Mouse (Mus musculus) spleen, adult 2 months (tissue): ENCODE data around the gene Akr1d1.

Source experiments
- CTCF ChIP-seq: fragments of 200-500 bp; IDR thresholded peaks from 2 replicates; pipeline ENCODE4 v1.5.1; 2011; ENCODE audit warnings: mild to moderate bottlenecking, inconsistent platforms; ENCODE audit not compliant: insufficient read depth, insufficient read length, insufficient replicate concordance; ENCODE audit errors: extremely low read depth
- POLR2A ChIP-seq: fragments of 200-500 bp; IDR thresholded peaks from 2 replicates; pipeline ENCODE4 v1.6.1; 2011; ENCODE audit warnings: low read depth, low read length, inconsistent platforms

DNA sequence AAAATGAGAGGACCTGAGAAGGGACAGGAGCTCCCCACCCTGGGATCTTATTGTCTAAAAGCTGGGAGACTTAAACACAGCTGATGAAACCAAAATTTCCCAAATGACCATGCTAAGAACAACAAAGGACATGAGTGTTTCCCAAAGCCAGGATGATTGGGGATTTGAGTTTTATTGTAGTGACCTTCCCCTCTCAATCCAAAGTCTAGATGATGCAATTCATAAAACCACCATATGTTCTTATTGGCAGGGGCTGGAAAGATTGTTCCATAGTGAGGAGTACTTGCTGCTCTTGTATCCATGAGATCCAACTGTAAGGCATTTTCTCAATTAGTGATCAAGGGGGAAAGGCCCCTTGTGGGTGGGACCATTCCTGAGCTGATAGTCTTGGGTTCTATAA, 68.1 kb downstream of the Akr1d1 start:
- TF ChIP-seq CTCF = no peak
- TF ChIP-seq POLR2A = no peak
